In the genomic region with DNA sequence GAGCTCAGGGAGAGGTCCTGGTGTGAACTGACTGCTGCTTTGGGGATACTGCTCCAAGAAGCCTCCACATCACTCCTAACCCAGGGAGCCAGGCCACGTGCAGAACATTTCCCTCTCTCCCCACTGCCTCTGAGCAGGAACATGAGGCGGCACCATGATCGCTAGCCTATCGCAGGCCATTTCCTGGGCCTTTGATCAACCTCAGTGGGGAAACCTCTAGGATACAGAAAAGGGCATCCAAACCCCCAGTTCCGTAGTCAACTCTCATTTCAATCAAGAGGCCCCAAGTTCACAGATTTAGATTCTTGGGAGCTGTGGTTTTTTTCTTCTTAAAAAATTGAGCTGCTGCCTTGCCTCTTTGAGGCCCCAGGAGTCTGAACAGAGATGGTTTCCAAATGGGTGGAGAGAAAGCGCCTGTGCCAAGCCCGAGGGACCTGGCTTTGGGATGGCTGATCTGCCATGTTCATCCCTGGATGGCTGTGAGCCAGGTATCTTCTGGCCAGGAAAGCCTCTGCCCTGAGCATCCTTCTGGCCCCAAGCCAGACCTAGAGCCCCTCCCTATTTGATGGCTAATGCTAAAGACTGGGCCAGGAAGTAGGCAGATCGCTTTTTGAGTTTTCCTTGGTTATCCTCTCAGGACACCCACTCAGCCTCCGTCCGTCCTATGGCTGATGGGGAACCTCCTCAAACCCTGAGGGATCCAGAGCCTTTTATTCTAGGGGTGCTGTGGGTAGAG, we compare ENCODE assay signal across 8 mouse cellular contexts. TPM values are rescaled to one million over a fixed set of nuclear protein-coding genes. Genes with fewer than 3 reads are reported as not detected.
DNase-seq lines count a peak whose midpoint lies in the region; ATAC-seq lines count a peak whose summit lies in the region.

No protein-coding gene starts in this region.

- WGBS in embryonic facial prominence, embryonic 11.5 days, result 39% methylated on average over 10 of the region's 10 CpGs
- 56% methylated on average over 10 of the region's 10 CpGs for WGBS in hindbrain, embryonic 10.5 days
- 42% methylated on average over 10 of the region's 10 CpGs for WGBS in neural tube, embryonic 14.5 days

- no peaks in the 10 kb centered on the region for H3K36me3 ChIP-seq in embryonic facial prominence, embryonic 11.5 days (replicated peaks; ENCODE audit: control insufficient read depth, insufficient read depth, low read depth, low read length)
- peaks cover 5% of the 10 kb centered on the region; the same call in 1 of the 2 replicates for H3K36me3 ChIP-seq in hindbrain, embryonic 10.5 days
- no peaks in the 10 kb centered on the region for H3K36me3 ChIP-seq in neural tube, embryonic 14.5 days (ENCODE audit: control insufficient read depth, insufficient read depth, low read length)

- no peak overlapping the region for H3K4me2 ChIP-seq in embryonic facial prominence, embryonic 11.5 days (ENCODE audit: low read depth, low read length)
- no peak overlapping the region for H3K4me2 ChIP-seq in neural tube, embryonic 14.5 days (ENCODE audit: low read depth, low read length)

- H3K4me1 ChIP-seq in embryonic facial prominence, embryonic 11.5 days (ENCODE audit: control insufficient read depth, insufficient read depth, low read length), result peaks cover 20% of the 10 kb centered on the region; the same call in 1 of the 2 replicates
- peaks cover 71% of the 10 kb centered on the region for H3K4me1 ChIP-seq in hindbrain, embryonic 10.5 days (replicated peaks)
- H3K4me1 ChIP-seq in neural tube, embryonic 14.5 days (ENCODE audit: control insufficient read depth, insufficient read depth, low read length), result peaks cover 35% of the 10 kb centered on the region

- peak; percentile 28 for DNase-seq in lung, postnatal 10 days
- no peak for DNase-seq in lung, postnatal 25 days (ENCODE audit: low spot score)
- peak; percentile 72 for DNase-seq in embryonic facial prominence, embryonic 11.5 days (ENCODE audit: low spot score)
- DNase-seq in hindbrain, embryonic 10.5 days (ENCODE audit: low spot score), result no peak
- DNase-seq in adrenal gland, adult (ENCODE audit: inconsistent age in 2 of 2, low spot score in 1 of 2), result no peak
- DNase-seq in frontal cortex, postnatal 36 days (ENCODE audit: low spot score in 2 of 2), result no peak
- no peak for DNase-seq in urinary bladder, adult 2 months (ENCODE audit: low spot score)

- no peak for ATAC-seq in embryonic facial prominence, embryonic 11.5 days (replicated peaks; ENCODE audit: insufficient number of reproducible peaks, low FRiP score, low TSS enrichment, low read depth)
- peak; percentile 30 for ATAC-seq in neural tube, embryonic 14.5 days (ENCODE audit: low read depth)

- no peaks in the 10 kb centered on the region for H3K9me3 ChIP-seq in embryonic facial prominence, embryonic 11.5 days (replicated peaks; ENCODE audit: control insufficient read depth, low read length)
- peaks cover 8% of the 10 kb centered on the region; the same call in 1 of the 2 replicates for H3K9me3 ChIP-seq in hindbrain, embryonic 10.5 days
- H3K9me3 ChIP-seq in neural tube, embryonic 14.5 days (ENCODE audit: control insufficient read depth, low read length), result no peaks in the 10 kb centered on the region

- H3K27ac ChIP-seq in embryonic facial prominence, embryonic 11.5 days (replicated peaks; ENCODE audit: low read depth, low read length), result peak overlapping the region; percentile 96
- peak overlapping the region; percentile 94 for H3K27ac ChIP-seq in hindbrain, embryonic 10.5 days
- H3K27ac ChIP-seq in neural tube, embryonic 14.5 days (ENCODE audit: low read depth, low read length), result peak overlapping the region; percentile 96

- H3K4me3 ChIP-seq in embryonic facial prominence, embryonic 11.5 days (ENCODE audit: low read depth, low read length), result no peak overlapping the region
- H3K4me3 ChIP-seq in hindbrain, embryonic 10.5 days, result peak overlapping the region; percentile 26; the same call in 1 of the 2 replicates
- no peak overlapping the region for H3K4me3 ChIP-seq in neural tube, embryonic 14.5 days (ENCODE audit: low read depth, low read length)

- H3K9ac ChIP-seq in embryonic facial prominence, embryonic 11.5 days (replicated peaks; ENCODE audit: low read length), result no peak overlapping the region; the same call in 1 of the 2 replicates
- H3K9ac ChIP-seq in neural tube, embryonic 14.5 days (replicated peaks; ENCODE audit: low read depth, low read length), result no peak overlapping the region

- H3K27me3 ChIP-seq in embryonic facial prominence, embryonic 11.5 days (ENCODE audit: control insufficient read depth, insufficient read depth, low read length), result no peaks in the 10 kb centered on the region
- H3K27me3 ChIP-seq in hindbrain, embryonic 10.5 days (ENCODE audit: insufficient read depth, poor library complexity, severe bottlenecking), result peaks cover 11% of the 10 kb centered on the region
- no peaks in the 10 kb centered on the region for H3K27me3 ChIP-seq in neural tube, embryonic 14.5 days (ENCODE audit: control insufficient read depth, insufficient read depth, low read length)

RNA-seq across cellular contexts. Expression of gene Gm11733, which starts 5.7 kb away (rescaled TPM):
- 0.17 and 0.18 TPM in 2 replicates for polyA plus RNA-seq in embryonic facial prominence, embryonic 11.5 days (2014; fragmentation: Nextera tagmentation; extraction: Ambion mirVana)
- polyA plus RNA-seq in hindbrain, embryonic 10.5 days (2016; fragmentation: Nextera tagmentation; extraction: Ambion mirVana), result not detected in 2 replicates
- polyA plus RNA-seq in neural tube, embryonic 14.5 days (2014; fragmentation: Nextera tagmentation; extraction: Ambion mirVana), result not detected in 2 replicates
- polyA plus RNA-seq in urinary bladder, adult 2 months (2012; rRNA removed), result 0.04 TPM in 2 replicates

Comparison
In these comparisons a context has a peak if more than half of its experiments do, and no peak if none do; other contexts are left out.
1. DNase-seq: peak in lung, postnatal 10 days (single experiment) and embryonic facial prominence, embryonic 11.5 days (single experiment); none in lung, postnatal 25 days (single experiment), hindbrain, embryonic 10.5 days (single experiment), adrenal gland, adult (0 of 2), frontal cortex, postnatal 36 days (0 of 2) and urinary bladder, adult 2 months (single experiment).
2. Peak in every context shown above with its lines, with median percentiles within 50 percentile points of each other: H3K27ac ChIP-seq.